Comparison of ENCODE assay signal across 9 mouse cellular contexts in genomic region chr13:47336865-47337441, GRCm38 (mm10).
A peak's percentile ranks its signal among the peaks of the same experiment; 100 is the strongest.
DNase-seq lines count a peak whose midpoint lies in the region; ATAC-seq and TF ChIP-seq lines count a peak whose summit lies in the region.
"Had no signal": no experiment of that assay in that cellular context is flagged by ENCODE, and none has a peak within 500 bp of the region (broad histone marks: within the 10 kb centered on the region; RNA-seq: fewer than 3 reads in every experiment).

No protein-coding gene starts in this region.

- no peak overlapping the region for H3K9ac ChIP-seq in hindbrain, postnatal 0 days (replicated peaks; ENCODE audit: low read length)

- DNase-seq in cerebellum, adult 9-11 months: peak; percentile 7
- no peak for DNase-seq in cerebellum, adult 9-10 months
- peak; percentile 50 to 63 for DNase-seq in left cerebral cortex, postnatal 10 days (ENCODE audit: extremely low spot score in 1 of 2, low spot score in 2 of 2)
- DNase-seq in left cerebral cortex, adult 11 months (ENCODE audit: low spot score): no peak
- peak; percentile 77 for DNase-seq in hindbrain, postnatal 0 days (ENCODE audit: low spot score)
- peak; percentile 44 for DNase-seq in right cerebral cortex, postnatal 25 days
- no peak for DNase-seq in adrenal gland, postnatal 36 days
- DNase-seq: kidney, postnatal 10 days had no signal

- 0 out of 2 replicates have a peak overlapping the region, but pooled peaks have one; percentile 3 for H3K4me2 ChIP-seq in hindbrain, postnatal 0 days (ENCODE audit: low read depth, low read length)

- TF ChIP-seq CTCF in hindbrain, postnatal 0 days (IDR thresholded peaks at IDR 0.05; ENCODE audit: low read depth): no peak

- H3K27ac ChIP-seq in hindbrain, postnatal 0 days: no peak overlapping the region

- intact Hi-C loops in left cerebral cortex, postnatal 10 days (cut with DNase I): no loop called here

- no peaks in the 10 kb centered on the region for H3K4me1 ChIP-seq in hindbrain, postnatal 0 days (ENCODE audit: insufficient read depth, low read length)

- no peaks in the 10 kb centered on the region for H3K27me3 ChIP-seq in hindbrain, postnatal 0 days (ENCODE audit: insufficient read depth, low read length)

- WGBS in hindbrain, postnatal 0 days: 52% methylated on average over 15 of the region's 15 CpGs

- ATAC-seq in hindbrain, postnatal 0 days: peak; percentile 88
- no peak for ATAC-seq in erythroblast, adult 5-6 weeks (replicated peaks; ENCODE audit: low FRiP score, poor library complexity, severe bottlenecking)

- no peaks in the 10 kb centered on the region for H3K9me3 ChIP-seq in hindbrain, postnatal 0 days (ENCODE audit: low read length)

- no peaks in the 10 kb centered on the region for H3K36me3 ChIP-seq in hindbrain, postnatal 0 days (ENCODE audit: insufficient read depth, low read length)

- H3K4me3 ChIP-seq in hindbrain, postnatal 0 days (ENCODE audit: low read length): no peak overlapping the region

Comparison
In these comparisons a context has a peak if more than half of its experiments do, and no peak if none do; other contexts are left out.
1. DNase-seq: peak in cerebellum, adult 9-11 months (single experiment), left cerebral cortex, postnatal 10 days (2 of 2), hindbrain, postnatal 0 days (single experiment) and right cerebral cortex, postnatal 25 days (single experiment); none in cerebellum, adult 9-10 months (single experiment), left cerebral cortex, adult 11 months (single experiment) and adrenal gland, postnatal 36 days (0 of 2).